Mouse (Mus musculus) effector memory CD4-positive, alpha-beta T cell, adult 7 months (primary cell): Measurements from ENCODE around the gene Tmprss12. TPM values are rescaled to one million over a fixed set of nuclear protein-coding genes. Genes with fewer than 3 reads are reported as not detected.

Experiments used
- polyA plus RNA-seq: library from polyadenylated mRNA; unstranded; fragments of 100-300 nt; shearing (Covaris generic); gene quantifications from one replicate; pipeline ENCODE4 v1.2.1, GENCODE M21; 2017

Gene Tmprss12
- polyA plus RNA-seq = not detected

DNA sequence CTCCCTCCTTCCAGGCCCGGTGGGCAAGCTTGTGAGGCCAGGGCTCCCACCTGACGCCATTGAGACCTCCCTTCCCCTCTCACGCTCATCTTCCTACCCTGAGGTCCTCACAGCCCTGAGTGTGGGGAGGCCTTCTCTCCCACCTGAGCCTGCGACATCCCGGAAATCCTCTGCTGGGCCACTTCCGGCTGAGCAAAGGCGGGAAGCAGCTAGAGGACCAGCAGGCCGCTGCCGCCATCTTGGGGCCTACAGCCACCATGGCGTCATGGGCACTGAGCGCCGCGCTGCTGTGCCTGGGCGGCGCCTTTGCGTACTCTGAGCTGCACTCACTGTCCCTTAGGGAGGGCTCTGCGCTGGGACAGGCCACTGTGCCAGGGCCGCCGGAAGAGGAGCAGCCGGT is at the start of gene Tmprss12:
Tmprss12 (plus strand) TSS at position 212 of the 400 bp plus-strand sequence.

DNA sequence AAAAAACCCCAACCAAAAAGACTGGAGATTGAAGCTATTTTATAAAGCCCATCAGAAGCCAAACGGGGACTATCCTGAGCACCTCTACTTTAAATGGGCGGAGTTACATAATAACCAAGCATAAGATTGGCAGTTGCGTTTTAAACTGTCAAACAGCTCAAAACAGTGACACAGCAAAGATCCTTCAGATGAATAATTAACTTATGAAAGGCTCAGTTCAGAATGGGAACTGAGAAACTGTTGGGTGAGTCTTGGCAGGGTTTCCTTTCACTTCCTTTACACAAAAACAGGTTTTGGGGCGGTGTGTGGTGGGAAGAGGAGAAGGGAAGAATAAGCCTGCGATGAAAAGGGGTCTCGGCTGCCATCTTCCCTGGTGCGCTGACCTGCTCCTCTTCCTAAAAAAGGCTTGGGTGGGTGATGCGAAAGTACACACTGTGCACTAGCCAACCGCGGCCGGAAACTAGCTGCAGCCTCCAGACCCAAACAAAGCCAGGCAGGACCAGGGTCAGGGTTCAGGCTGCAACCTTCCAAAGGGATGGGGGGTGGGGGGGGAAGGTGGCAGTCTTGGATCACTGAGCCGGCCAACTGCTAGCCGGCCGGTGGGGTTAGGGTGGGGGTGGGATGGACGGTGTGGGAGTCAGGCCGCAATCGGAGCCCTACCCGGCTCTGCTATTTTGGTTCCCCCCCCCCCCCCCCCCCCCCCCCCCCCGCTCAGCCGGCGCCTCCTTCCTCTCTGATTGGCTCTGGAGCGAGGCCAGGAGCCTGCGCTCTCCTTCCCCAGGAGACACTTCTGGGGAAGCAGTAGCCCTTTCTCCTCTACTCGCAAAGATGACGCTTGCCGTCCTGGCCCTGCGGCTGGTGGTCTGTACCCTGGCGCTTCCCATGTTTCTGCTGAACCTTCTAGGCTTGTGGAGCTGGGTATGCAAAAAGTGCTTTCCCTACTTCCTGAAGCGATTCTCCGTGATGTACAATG is 23.7 kb downstream of the Tmprss12 start, which contains the start of gene Mettl7a1:
Mettl7a1 (plus strand) TSS at position 122 of the 973 bp plus-strand sequence.

DNA sequence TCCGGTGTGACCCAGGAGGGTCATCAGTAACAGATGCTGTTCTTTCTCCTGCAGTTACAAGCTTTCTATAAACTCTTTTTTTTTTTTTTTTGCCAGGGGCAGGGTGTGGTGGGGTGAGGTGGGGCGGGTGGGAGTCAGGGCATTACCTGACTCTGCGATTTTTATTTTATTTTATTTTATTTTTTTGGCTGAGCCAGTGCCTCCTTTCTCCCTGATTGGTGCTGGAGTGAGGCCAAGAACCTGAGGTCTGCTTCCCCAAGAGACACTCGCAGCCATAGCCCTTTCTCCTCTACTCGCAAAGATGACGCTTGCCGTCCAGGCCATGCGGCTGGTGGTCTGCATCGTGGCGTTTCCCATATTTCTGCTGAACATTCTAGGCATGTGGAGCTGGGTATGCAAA is 54.0 kb downstream of the Tmprss12 start, which contains the start of gene Mettl7a3:
Mettl7a3 (plus strand) TSS at position 301 of the 400 bp plus-strand sequence.

Other genes starting within 250 kb of the Tmprss12 start
- 35.8 TPM for gene Dip2b, start 242.2 kb upstream of the Tmprss12 start, polyA plus RNA-seq
- 59.8 TPM for gene Atf1, start 53.0 kb upstream of the Tmprss12 start, polyA plus RNA-seq
- gene Mettl7a1, start 23.3 kb downstream of the Tmprss12 start, polyA plus RNA-seq = 15.0 TPM
- gene Mettl7a3, start 54.1 kb downstream of the Tmprss12 start, polyA plus RNA-seq = not detected
- gene Methig1, start 72.3 kb downstream of the Tmprss12 start, polyA plus RNA-seq = not detected
- gene Mettl7a2, start 72.4 kb downstream of the Tmprss12 start, polyA plus RNA-seq = not detected
- not detected for gene Higd1c, start 83.7 kb downstream of the Tmprss12 start, polyA plus RNA-seq
- gene Gm5475, start 141.3 kb downstream of the Tmprss12 start, polyA plus RNA-seq = 0.51 TPM
- gene Slc11a2, start 144.2 kb downstream of the Tmprss12 start, polyA plus RNA-seq = 36.9 TPM
- 31.8 TPM for gene Letmd1, start 188.2 kb downstream of the Tmprss12 start, polyA plus RNA-seq
- gene Csrnp2, start 214.7 kb downstream of the Tmprss12 start, polyA plus RNA-seq = 9.5 TPM